Mouse (Mus musculus): ENCODE data around the gene Wdr4. TPM values are rescaled to one million over a fixed set of nuclear protein-coding genes. Genes with fewer than 3 reads are reported as not detected.
A peak's percentile ranks its signal among the peaks of the same experiment; 100 is the strongest.
"Not testable (repeated sequence)": the region's sequence is repeated elsewhere in the genome, so short reads cannot be mapped to it uniquely, and the experiment has no call there.

The Wdr4 gene
- polyA plus RNA-seq, 1 experiment = 19.7 TPM

DNA sequence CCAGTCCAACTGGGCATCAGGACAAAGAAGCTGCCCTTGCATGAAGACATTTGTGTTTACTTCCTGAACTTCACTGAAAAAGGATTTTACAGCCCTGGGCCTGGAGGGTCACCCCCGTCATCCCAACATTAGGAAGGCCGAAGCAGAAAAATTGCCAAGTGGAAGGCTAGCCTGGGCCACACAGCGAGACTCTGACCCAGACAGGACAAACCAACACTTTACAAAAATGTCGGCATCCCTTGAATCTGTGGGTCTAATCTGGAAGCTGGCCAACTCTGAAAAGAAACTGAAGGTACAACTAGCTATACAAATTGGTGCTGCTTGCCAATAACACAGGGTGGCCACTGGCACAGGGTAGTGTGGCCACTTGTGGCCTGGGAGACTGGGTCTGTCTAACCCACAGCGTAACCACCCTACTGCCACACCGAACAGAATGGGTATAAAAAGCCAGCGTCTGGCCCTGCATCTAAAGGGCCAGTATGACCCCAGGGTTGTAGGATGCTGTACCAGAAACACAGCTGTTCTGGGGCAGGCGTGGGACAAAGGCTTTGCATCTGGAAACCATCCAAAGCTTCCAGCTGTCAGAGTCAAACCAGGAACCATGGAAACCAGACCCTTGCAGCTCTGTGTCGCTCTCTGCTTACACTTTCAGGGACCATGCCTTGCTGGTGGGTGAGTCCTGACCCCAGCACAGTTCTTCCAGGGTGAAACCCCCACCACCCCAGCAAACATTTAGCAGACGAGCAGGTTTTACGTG lies 37.5 kb upstream of the Wdr4 start:
- Histone ChIP-seq H3K4me3 (ENCODE audit: insufficient read depth, low read length) (no peak overlapping the region), H3K4me1 (ENCODE audit: control insufficient read depth, insufficient read depth, low read length) (no peaks in the 10 kb centered on the region), H3K27ac (ENCODE audit: insufficient read depth, low read length) (no peak overlapping the region)
- TF ChIP-seq CTCF (IDR thresholded peaks at IDR 0.05; ENCODE audit: borderline replicate concordance, insufficient read depth, low read length) = no peak
- no peak for TF ChIP-seq POLR2A (IDR thresholded peaks at IDR 0.05; ENCODE audit: low read depth, low read length)

GRCm38 (mm10) chr17:31556253-31556652 lies 36.5 kb upstream of the Wdr4 start:
- Histone ChIP-seq H3K4me3 (ENCODE audit: insufficient read depth, low read length) (no peak overlapping the region), H3K27ac (ENCODE audit: insufficient read depth, low read length) (no peak overlapping the region), H3K4me1 (ENCODE audit: control insufficient read depth, insufficient read depth, low read length) (no peaks in the 10 kb centered on the region)
- TF ChIP-seq CTCF (IDR thresholded peaks at IDR 0.05; ENCODE audit: borderline replicate concordance, insufficient read depth, low read length) (no peak), POLR2A (IDR thresholded peaks at IDR 0.05; ENCODE audit: low read depth, low read length) (no peak)

DNA sequence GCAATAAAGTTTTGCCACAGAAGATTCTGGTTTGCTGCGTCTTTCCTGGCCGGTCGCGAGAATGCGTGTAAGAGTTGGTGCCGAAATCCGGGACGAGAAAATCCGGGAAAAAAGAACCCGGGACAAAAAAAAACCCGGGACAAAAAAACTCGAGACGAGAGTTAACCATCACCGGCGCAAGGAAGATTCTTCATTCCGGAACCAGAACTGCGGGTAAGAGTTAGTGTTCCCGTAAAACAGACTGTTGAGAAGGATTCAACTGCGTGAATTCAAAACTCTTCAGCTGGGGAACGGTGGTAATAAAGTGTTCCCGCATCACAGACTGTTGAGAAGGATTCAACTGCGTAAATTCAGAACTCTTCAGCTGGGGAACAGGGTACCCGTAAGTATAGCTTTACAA lies 32.8 kb upstream of the Wdr4 start:
- H3K4me1 ChIP-seq (ENCODE audit: control insufficient read depth, insufficient read depth, low read length); H3K27ac ChIP-seq (ENCODE audit: insufficient read depth, low read length): not testable (repeated sequence)

GRCm38 (mm10) chr17:31549389-31549788 lies 29.6 kb upstream of the Wdr4 start:
- Histone ChIP-seq H3K4me1 (ENCODE audit: control insufficient read depth, insufficient read depth, low read length) (no peaks in the 10 kb centered on the region), H3K4me3 (ENCODE audit: insufficient read depth, low read length) (no peak overlapping the region), H3K27ac (ENCODE audit: insufficient read depth, low read length) (no peak overlapping the region)
- TF ChIP-seq CTCF (IDR thresholded peaks at IDR 0.05; ENCODE audit: borderline replicate concordance, insufficient read depth, low read length) = no peak
- no peak for TF ChIP-seq POLR2A (IDR thresholded peaks at IDR 0.05; ENCODE audit: low read depth, low read length)

More for the DNA sequence above, 32.8 kb upstream of the Wdr4 start:
- H3K4me3 ChIP-seq (ENCODE audit: insufficient read depth, low read length) = not testable (repeated sequence)

DNA sequence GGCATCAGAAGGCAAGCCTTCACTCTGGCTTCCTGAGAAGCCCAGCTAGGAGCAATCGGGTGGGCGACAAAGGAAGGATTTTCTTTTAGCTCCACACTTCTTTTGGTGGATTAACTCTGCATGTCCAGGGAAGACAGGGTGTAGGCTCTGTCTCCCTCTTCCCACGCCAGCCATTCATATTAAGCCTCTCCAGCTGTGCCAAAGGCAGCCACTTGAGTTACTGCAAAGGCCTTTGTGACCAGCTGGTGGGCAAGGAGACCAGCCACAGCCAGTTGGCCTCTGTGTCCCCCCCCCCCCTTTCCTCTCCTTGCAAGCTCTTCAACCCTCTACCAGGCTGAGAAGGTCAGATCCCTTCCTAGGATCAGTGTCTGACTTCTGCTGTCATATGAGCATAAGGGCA lies 28.2 kb upstream of the Wdr4 start:
- TF ChIP-seq POLR2A (IDR thresholded peaks at IDR 0.05; ENCODE audit: low read depth, low read length) (no peak), CTCF (IDR thresholded peaks at IDR 0.05; ENCODE audit: borderline replicate concordance, insufficient read depth, low read length) (no peak)
- Histone ChIP-seq H3K27ac (ENCODE audit: insufficient read depth, low read length) (no peak overlapping the region), H3K4me1 (ENCODE audit: control insufficient read depth, insufficient read depth, low read length) (no peaks in the 10 kb centered on the region), H3K4me3 (ENCODE audit: insufficient read depth, low read length) (no peak overlapping the region)

DNA sequence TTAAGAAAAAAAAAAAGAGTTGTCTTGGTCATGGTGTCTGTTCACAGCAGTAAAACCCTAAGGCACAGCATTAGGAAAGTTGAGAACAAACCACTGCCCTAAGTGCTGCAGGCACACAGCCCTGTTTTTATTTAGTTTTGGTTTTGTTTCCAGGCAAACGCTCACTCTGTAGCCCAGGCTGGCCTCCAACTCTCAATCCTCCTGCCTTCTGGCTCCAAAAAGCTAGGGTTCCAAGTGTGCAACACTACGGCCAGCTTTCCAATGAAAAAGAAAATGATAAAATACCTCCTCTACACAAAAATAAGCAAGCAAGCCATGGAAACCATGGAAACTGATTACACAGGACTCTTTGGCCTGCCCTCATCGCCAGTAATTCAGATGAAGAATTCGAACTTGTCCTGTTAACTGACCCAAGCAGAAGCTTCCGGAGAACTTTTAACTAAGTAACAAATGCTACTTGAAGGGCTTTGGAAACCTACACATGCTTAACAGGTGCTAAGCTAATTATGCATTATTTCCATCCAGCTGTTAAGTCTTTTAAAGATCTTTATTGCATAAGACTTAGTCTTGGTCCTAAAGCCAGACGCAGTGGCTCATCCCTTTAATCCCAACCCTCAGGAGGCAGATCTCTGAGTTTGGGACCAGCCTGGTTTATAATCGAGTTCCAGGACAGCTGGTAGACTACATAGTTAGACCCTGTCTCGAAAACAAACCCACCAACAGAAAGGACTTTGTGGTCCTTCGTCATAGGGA lies 26.8 kb upstream of the Wdr4 start:
- no peak overlapping the region for H3K4me3 ChIP-seq (ENCODE audit: insufficient read depth, low read length)
- H3K4me1 ChIP-seq (ENCODE audit: control insufficient read depth, insufficient read depth, low read length) = peaks cover 4% of the 10 kb centered on the region; the same call in 1 of the 2 replicates
- H3K27ac ChIP-seq (ENCODE audit: insufficient read depth, low read length) = no peak overlapping the region
- no peak for TF ChIP-seq POLR2A (IDR thresholded peaks at IDR 0.05; ENCODE audit: low read depth, low read length)
- TF ChIP-seq CTCF (IDR thresholded peaks at IDR 0.05; ENCODE audit: borderline replicate concordance, insufficient read depth, low read length) = no peak

GRCm38 (mm10) chr17:31543574-31543973 lies 23.8 kb upstream of the Wdr4 start:
- Histone ChIP-seq H3K27ac (ENCODE audit: insufficient read depth, low read length) (no peak overlapping the region), H3K4me1 (ENCODE audit: control insufficient read depth, insufficient read depth, low read length) (peaks cover 4% of the 10 kb centered on the region; the same call in 1 of the 2 replicates), H3K4me3 (ENCODE audit: insufficient read depth, low read length) (no peak overlapping the region)
- no peak for TF ChIP-seq POLR2A (IDR thresholded peaks at IDR 0.05; ENCODE audit: low read depth, low read length)
- no peak for TF ChIP-seq CTCF (IDR thresholded peaks at IDR 0.05; ENCODE audit: borderline replicate concordance, insufficient read depth, low read length)

GRCm38 (mm10) chr17:31541460-31541831 lies 21.7 kb upstream of the Wdr4 start:
- Histone ChIP-seq H3K4me1 (ENCODE audit: control insufficient read depth, insufficient read depth, low read length) (peaks cover 4% of the 10 kb centered on the region; the same call in 1 of the 2 replicates), H3K4me3 (ENCODE audit: insufficient read depth, low read length) (no peak overlapping the region), H3K27ac (ENCODE audit: insufficient read depth, low read length) (peak overlapping the region; percentile 50; the same call in 1 of the 2 replicates)
- no peak for TF ChIP-seq POLR2A (IDR thresholded peaks at IDR 0.05; ENCODE audit: low read depth, low read length)
- no peak for TF ChIP-seq CTCF (IDR thresholded peaks at IDR 0.05; ENCODE audit: borderline replicate concordance, insufficient read depth, low read length)

GRCm38 (mm10) chr17:31540809-31541459 lies 21.2 kb upstream of the Wdr4 start:
- Histone ChIP-seq H3K4me1 (ENCODE audit: control insufficient read depth, insufficient read depth, low read length) (peaks cover 4% of the 10 kb centered on the region; the same call in 1 of the 2 replicates), H3K4me3 (ENCODE audit: insufficient read depth, low read length) (no peak overlapping the region), H3K27ac (ENCODE audit: insufficient read depth, low read length) (0 out of 2 replicates have a peak overlapping the region, but pooled peaks have one; percentile 27)
- TF ChIP-seq CTCF (IDR thresholded peaks at IDR 0.05; ENCODE audit: borderline replicate concordance, insufficient read depth, low read length) (no peak), POLR2A (IDR thresholded peaks at IDR 0.05; ENCODE audit: low read depth, low read length) (no peak)

Data from embryonic fibroblast, embryonic 13.5 days (primary cell).